Mouse (Mus musculus) CD8-positive naive resting alpha-beta T cell, adult 2 months (primary cell): ENCODE measurements around the gene Adcy5.

Source experiments
- DNase-seq, 2 experiments: peaks; one replicate each; pipeline ENCODE4 v3.0.0; 2022; ENCODE audit warnings: low read depth in 2 of 2, low spot score in 2 of 2

The Adcy5 gene

GRCm38 (mm10) chr16:35200432-35201142 lies 45.9 kb downstream of the Adcy5 start:
- no peak for DNase-seq

GRCm38 (mm10) chr16:35201281-35201680 lies 46.6 kb downstream of the Adcy5 start:
- DNase-seq, result no peak

- DNase-seq, result no peak
These were observed 48.8 kb downstream of the Adcy5 start for GRCm38 (mm10) chr16:35203511-35203910.

GRCm38 (mm10) chr16:35205681-35206080 lies 51.0 kb downstream of the Adcy5 start:
- DNase-seq, result no peak

DNA sequence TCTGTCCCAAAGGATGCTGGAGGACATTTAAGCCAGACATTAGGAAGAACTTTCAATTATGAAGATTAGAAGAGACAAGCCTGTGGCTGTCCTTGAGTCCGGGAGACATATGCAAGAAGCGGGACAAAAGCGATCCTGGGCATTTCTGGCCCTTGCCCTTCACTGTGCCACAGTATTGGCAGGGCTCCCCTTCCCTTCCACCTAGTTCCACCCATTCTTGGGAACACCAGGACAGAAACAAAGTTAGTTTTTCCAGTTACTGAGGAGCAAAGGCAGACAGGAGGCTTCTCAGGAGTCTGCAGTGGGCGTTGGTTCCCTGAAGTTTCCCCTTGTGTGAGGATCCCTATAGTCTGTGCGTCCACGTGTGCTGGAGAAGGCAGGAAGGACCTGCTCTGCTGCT lies 51.7 kb downstream of the Adcy5 start:
- DNase-seq, result no peak

GRCm38 (mm10) chr16:35208796-35209195 lies 54.1 kb downstream of the Adcy5 start:
- no peak for DNase-seq

- no peak for DNase-seq
These were observed 55.1 kb downstream of the Adcy5 start for GRCm38 (mm10) chr16:35209753-35210152.

DNA sequence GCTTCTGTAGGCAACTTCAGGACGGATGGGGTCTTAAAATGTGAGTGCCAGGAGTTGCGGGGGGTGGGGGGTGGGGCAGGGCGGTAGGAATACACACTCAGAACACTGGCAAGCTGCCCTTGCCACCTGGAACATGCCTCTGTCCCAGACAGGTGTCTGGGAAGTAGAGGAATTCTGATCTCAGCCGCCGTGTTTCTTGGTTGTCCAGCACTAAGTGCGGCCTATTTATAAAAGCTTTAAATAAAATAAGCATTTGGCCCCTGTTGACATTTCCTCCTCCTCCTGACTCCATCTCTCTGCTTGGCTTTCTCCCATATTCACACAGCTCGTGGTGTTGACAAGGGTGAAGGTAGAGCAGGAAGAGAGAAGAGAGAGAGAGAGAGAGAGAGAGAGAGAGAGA lies 60.4 kb downstream of the Adcy5 start:
- DNase-seq, result no peak

DNA sequence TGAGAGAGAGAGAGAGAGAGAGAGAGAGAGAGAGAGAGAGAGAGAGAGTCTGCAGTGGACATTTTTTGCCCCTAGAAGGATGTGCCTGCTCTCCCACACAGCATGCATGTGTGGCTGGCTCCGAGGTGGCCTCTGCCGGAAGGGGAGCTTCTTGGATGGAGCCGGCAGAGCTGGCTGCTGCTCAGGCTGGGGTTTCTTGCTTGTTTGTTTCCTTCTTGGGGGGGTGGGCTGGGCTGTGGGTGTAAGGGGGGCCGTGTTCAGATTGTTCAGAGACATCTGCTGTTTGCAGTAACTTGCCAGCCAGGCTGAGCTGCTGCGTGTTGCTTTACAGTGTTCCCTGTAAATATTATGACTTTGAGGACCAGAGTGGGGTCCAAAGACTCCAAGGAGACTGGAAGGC lies 60.8 kb downstream of the Adcy5 start:
- DNase-seq, result no peak

DNA sequence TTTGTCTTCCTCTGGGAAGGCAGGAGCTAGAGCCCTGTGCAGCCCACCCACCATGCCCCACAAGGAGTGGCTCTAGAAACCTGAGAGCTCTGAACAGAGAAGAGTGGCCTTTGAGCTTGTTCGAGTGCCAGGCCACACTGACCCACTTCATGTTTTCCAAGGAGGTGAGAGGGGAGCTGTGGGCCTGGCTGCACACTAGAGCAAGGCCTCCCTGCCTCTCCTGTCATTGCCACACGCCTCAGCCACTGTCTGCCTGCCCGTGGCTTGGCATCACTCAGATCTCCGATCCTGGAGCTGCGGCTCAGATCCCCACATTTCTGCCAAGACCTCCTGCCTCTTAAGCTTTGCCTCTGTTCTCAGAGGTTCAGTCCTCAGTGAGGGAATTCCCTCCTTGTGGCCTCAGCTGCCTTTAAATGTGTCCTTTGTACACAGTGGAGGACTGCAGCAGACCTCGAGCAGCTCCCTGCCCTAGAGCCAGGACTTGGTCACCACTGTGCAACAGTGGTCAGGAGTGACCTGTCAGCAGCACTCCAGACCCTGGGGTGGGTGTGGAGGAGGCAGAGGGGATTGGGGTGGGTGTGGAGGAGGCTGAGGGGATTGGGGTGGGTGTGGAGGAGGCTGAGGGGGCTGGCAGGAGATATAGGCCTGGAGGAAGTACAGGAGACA lies 62.3 kb downstream of the Adcy5 start:
- no peak for DNase-seq

DNA sequence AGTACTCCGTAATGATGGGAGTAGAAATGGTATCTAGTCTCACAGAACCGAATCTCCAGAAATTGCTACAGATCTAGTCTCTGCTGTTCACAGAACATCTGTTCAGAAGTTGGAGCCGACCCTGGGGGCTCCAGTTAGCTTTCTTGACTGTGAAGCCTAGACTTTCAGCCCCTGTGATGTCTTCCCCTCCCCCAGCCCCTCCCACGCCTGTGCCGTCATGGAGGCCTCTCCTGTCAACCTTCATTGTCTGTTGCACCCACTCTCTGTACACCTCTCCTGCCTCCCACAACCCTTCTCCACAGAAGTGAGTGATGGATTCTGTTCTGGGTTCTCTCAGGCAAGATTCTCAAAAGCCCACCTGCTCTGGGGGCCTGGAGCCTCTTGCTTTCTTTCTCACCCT lies 65.7 kb downstream of the Adcy5 start:
- DNase-seq, result no peak

- no peak for DNase-seq
These were observed 66.9 kb downstream of the Adcy5 start for GRCm38 (mm10) chr16:35221581-35221980.

- no peak for DNase-seq
These were observed 69.3 kb downstream of the Adcy5 start for GRCm38 (mm10) chr16:35223930-35224329.

GRCm38 (mm10) chr16:35224716-35225115 lies 70.0 kb downstream of the Adcy5 start:
- no peak for DNase-seq

GRCm38 (mm10) chr16:35229582-35229981 lies 74.9 kb downstream of the Adcy5 start:
- no peak for DNase-seq

GRCm38 (mm10) chr16:35232153-35232750 lies 77.6 kb downstream of the Adcy5 start:
- DNase-seq, result no peak

DNA sequence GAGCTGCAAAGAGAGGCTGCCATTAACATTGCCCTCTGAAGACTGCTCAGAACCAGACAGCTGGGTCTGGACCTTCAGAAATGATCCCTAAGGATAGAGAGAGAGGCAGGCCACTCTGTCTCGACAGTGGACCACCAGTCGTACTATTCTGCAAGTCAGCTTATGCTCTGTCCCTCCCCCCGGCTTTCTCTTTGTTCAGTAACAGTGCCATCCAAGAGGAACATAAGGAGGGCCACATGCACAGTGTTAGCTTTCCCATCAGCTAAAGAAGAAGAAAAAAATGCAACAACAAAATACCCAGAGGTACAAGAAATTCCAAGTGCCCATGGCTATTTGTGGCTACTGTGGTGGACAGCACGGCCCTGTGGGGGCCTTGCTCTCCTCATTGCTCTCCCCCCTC lies 78.7 kb downstream of the Adcy5 start:
- no peak for DNase-seq

DNA sequence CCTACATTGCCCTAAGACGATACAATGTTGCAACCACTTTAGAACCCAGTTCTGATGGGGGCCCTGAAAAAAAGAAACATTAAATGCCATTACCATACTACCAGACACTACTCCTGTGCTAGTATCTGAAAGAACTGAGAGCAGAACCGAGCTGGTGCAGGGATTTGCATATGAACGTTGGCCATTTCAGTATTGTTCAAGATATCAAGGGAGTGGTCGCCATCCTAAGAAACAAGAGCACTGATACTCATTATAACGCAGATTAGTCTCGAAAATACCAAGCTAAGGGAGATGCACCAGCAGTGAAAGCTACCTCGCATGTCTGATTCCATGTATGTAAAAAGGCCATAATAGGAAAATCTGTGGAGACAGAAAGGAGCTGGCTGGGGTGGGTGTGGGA lies 82.4 kb downstream of the Adcy5 start:
- no peak for DNase-seq

DNA sequence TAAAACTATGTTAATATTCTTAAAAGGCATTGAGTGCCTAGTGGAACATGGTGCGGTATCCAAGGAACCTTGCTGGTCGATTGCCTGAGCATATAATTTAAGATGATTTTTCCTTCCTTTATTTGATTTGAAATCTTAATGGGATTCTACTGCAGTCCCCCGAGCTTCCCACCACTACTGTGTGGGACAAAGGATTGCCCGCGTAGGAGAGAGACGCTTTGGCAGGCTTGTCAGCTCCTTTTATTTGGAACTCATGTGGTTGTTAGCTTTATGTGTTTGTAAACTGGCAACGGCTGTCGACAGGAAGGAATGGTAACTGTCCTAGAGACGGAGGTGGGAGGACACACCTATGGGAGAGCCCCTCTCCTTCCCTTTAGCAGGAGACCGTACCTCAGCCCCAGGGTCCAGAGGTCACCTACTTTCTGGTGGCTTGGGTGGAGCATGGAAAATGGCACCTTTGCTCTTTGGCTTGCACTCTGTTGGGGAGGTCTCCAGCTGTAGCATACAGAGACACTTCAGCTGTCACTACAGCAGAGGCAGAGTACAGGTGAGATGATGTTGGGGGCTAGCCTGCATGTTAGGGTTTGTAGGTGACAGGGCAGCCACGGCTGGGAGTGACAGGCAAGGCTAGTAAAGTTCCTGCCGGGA lies 84.8 kb downstream of the Adcy5 start:
- DNase-seq, result no peak

DNA sequence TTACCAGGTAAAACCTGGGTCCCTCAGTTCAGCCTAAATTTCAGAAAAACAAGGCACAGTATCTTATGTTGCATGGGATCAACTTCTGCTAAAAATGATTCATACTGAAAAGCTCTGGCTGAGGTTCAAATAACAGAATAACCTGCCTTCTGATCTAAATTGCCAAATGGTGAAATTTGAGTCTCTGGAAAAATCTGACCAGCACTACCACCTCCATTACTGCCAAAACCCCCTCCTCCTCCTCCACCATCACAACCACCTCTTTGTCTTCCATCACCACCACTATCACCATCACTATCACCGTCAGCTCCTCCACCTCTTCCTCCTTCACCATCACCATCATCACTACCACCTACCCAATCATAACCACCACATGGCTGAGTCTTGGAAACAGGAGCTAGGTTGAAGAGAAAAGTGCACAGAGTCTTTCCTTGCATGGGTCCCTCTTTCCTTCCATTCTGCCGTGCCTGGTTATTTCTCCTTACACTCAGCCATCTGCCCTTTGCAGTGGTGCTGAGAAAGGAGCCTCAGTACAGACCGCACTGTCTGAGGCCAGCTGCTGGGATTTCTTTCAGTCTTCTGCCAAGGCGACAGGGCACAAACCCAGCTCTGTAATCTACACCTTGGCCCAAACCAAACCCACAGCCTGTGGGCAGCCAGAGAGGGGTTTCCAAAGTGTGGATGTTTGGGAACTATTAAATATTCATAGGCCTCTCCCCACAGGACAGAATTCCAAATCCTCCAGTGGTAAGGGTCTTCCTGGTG lies 85.5 kb downstream of the Adcy5 start:
- DNase-seq, result no peak

DNA sequence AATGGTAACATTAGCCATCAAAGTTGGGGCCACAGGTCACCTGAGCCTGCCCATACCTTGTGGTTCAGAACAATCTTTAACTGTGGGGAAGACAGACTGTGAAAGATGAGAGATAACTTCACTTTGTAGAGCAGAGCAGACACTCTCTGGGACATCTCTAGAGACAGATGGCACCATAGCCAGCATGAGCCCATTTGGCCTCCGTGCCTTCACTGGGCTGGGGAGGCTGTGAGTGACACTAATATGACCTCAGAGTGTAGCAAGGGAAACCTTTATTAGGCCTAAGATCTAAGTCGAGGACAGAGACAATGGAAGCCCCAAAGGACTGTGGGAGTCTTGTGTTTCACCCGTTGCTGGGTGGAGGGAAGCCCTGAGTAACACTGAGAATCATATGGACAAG lies 92.7 kb downstream of the Adcy5 start:
- no peak for DNase-seq
